Mouse (Mus musculus): ENCODE results near the gene Lrig1.
"Not testable (repeated sequence)": the region's sequence is repeated elsewhere in the genome, so short reads cannot be mapped to it uniquely, and the experiment has no call there.

Gene Lrig1

GRCm38 (mm10) chr6:94568040-94568439 is 131.9 kb downstream of the Lrig1 start:
- DNase-seq, result no peak

- DNase-seq, result no peak
These were observed 134.2 kb downstream of the Lrig1 start for GRCm38 (mm10) chr6:94565766-94566165.

- no peak for DNase-seq
These were observed 136.6 kb downstream of the Lrig1 start for GRCm38 (mm10) chr6:94563203-94563940.

DNA sequence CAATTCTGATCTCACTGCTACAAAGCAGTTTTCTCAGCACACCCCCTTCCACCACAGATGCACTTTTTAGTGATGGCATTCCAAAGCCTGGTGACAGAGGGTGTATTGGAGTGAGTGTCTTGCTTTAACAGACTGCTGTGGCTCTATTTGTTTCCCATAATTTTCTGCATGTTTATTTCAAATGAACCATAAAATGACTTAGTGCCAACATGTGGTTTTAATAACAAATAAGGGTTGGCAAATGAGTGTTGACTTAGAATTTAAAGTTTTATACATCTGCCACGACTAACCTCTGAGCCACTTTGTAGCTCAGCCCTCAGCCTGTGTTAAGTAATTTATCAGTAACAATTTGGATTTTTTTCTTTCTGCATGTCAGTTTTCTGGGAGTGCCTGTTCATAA is 138.6 kb downstream of the Lrig1 start:
- DNase-seq, result no peak

DNA sequence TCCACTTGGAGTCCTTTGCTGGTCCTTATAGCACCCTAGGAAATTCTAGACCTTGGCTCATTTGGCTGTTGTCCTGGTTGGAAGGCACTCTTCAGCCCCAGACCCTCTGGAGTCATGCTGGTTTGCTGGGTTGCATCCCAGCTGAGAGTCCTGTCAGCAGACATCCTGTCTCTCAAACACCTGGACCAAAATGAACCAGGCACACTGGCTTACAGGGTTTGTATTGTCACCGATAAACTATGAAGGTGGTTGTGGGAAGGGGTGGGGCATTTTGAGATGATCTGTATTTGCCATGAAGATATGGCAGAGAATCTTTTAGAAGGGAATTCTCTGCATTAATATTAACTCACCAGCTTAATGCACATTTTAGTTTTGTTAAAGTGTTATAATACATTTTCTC is 139.1 kb downstream of the Lrig1 start:
- no peak for DNase-seq

DNA sequence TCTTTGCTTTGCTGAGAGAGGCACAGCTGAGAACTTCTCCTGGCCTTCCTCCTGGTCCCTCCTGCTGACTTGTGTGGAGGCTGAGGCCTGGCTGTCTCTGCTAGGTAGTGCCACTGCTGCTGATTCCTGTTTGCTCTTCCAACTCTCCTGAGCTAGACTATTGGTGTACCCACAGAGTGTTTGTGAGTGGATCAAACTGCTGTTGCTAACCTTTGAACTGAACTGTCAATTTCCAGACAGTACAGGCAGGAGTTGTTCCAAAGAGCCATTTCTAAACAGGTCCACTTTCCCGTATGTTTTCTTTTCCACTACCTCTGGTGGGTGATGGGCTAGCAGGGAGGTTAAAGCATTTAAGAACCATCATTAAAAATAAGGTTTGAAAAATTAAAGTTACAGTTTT is 141.4 kb downstream of the Lrig1 start:
- DNase-seq, result not testable (repeated sequence)

All from cerebellum, postnatal 14 days (tissue).